Mouse (Mus musculus) liver, embryonic 13.5 days (tissue): ENCODE data around the gene Aicda. TPM values are rescaled to one million over a fixed set of nuclear protein-coding genes. Genes with fewer than 3 reads are reported as not detected.

Experiments used
- ATAC-seq: fragments of 200-750 bp; cut with Nextera tagmentation; 2 replicates; pipeline ENCODE4 v1.8.0; 2017; ENCODE audit warnings: low read depth, mild to moderate bottlenecking, moderate number of reproducible peaks, moderate library complexity
- DNase-seq: peaks from one replicate; pipeline ENCODE4 v3.0.0; 2022
- H3K27ac ChIP-seq: fragments of 300-500 bp; sonication (generic); 2 replicates; pipeline ENCODE4 v1.5.1; 2015; ENCODE audit warnings: moderate library complexity, mild to moderate bottlenecking, inconsistent platforms
- H3K27me3 ChIP-seq: fragments of 300-500 bp; sonication (generic); 2 replicates; pipeline ENCODE4 v1.6.1; 2015; ENCODE audit warnings: mild to moderate bottlenecking, inconsistent platforms
- H3K36me3 ChIP-seq: fragments of 300-500 bp; sonication (generic); 2 replicates; pipeline ENCODE4 v1.6.1; 2015; ENCODE audit warnings: mild to moderate bottlenecking, inconsistent platforms
- H3K4me1 ChIP-seq: fragments of 300-500 bp; sonication (generic); replicated peaks from 2 replicates; pipeline ENCODE4 v1.6.1; 2015; ENCODE audit warnings: inconsistent platforms
- H3K4me2 ChIP-seq: fragments of 300-500 bp; sonication (generic); 2 replicates; pipeline ENCODE4 v1.6.1; 2015; ENCODE audit warnings: inconsistent platforms, mild to moderate bottlenecking, moderate library complexity
- H3K4me3 ChIP-seq: fragments of 300-500 bp; sonication (generic); replicated peaks from 2 replicates; pipeline ENCODE4 v1.5.1; 2015; ENCODE audit warnings: mild to moderate bottlenecking, inconsistent platforms
- H3K9ac ChIP-seq: fragments of 300-500 bp; sonication (generic); 2 replicates; pipeline ENCODE4 v1.6.1; 2015; ENCODE audit warnings: mild to moderate bottlenecking, inconsistent platforms
- H3K9me3 ChIP-seq: fragments of 300-500 bp; sonication (generic); replicated peaks from 2 replicates; pipeline ENCODE4 v1.6.1; 2016; ENCODE audit warnings: inconsistent platforms
- WGBS: fragments of 180-500 bp; shearing (Covaris S2); methylation state at CpG from one replicate; pipeline ENCODE4 v1.1.7; 2015; ENCODE audit not compliant: insufficient replicate concordance; 5-methylcytosine and 5-hydroxymethylcytosine counted together
- polyA plus RNA-seq: library from polyadenylated mRNA; unstranded; fragments of >200 nt; fragmentation: Nextera tagmentation; extraction: Ambion mirVana; gene quantifications from 2 replicates; pipeline ENCODE4 v1.2.1, GENCODE M21; 2015

Gene Aicda
- polyA plus RNA-seq, 1 experiment from 2014 or later = not detected

DNA sequence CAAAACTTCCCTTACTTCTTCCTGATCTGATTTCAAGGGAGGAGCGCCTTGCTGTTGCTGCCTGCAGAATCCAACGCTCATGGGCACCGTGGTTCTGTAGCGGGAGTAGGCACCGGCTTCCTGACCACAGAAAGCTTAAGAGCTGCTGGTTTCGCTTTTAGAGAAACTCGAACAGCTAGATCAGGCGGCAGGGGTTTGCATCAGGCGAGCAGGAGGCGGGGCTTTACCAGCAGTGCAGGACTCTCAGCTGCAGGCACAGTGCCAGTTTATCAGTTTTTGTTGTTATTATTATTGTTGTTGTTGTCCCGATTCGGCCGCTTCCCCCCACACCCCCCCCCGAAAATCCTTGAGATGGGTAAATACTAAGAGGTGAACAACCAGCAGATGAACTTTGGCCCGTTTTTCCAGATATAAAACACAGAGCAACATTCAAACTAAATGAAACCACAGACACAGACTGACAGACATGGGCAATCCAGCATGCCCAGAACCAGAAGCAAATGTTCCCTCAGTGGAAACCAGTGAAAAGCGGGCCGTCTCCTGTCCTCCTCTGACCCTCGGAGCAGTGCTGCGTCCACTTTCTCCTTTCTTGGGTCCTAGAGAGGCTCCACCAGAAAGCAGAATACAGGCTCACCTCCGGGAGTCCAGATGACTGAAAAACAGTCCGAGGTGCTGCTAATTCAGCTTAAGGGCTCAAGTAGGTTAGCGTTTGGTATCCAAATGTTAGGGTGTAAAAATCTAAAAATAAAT lies 48.8 kb downstream of the Aicda start, which contains the start of gene Apobec1:
Apobec1 (minus strand) TSS at position 203 of the 750 bp plus-strand sequence.
- H3K4me2 ChIP-seq = peak within 1 kb of the TSS; percentile 75
- WGBS = 3% methylated on average over 22 of the region's 22 CpGs
- peaks cover 7% of the 10 kb centered on the region; the same call in 1 of the 2 replicates for H3K4me1 ChIP-seq
- no peaks in the 10 kb centered on the region for H3K27me3 ChIP-seq
- ATAC-seq = peak; percentile 91
- peak within 1 kb of the TSS; percentile 67 for H3K9ac ChIP-seq
- H3K4me3 ChIP-seq = peak within 1 kb of the TSS; percentile 63
- H3K36me3 ChIP-seq = no peaks in the 10 kb centered on the region
- peak within 1 kb of the TSS; percentile 63 for H3K27ac ChIP-seq
- peak; percentile 73 for DNase-seq
- no peaks in the 10 kb centered on the region for H3K9me3 ChIP-seq

DNA sequence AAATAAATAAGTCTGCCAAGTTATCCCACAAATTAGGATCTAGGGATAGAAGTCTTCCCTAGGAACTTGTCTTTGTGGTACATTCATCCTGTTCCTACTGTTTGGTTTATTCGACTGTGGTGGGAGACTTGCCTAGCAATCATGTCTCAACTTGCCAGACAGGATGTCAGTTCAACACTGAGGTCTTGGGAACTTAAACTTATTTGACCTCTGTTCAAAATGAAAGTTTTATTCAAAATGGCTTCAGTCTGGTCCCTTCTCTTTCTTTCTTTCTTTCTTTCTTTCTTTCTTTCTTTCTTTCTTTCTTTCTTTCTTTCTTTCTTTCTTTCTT lies 49.4 kb downstream of the Aicda start:
- Histone ChIP-seq H3K9me3 (no peaks in the 10 kb centered on the region), H3K36me3 (no peaks in the 10 kb centered on the region), H3K4me3 (peak overlapping the region; percentile 63), H3K27me3 (no peaks in the 10 kb centered on the region), H3K4me1 (peaks cover 7% of the 10 kb centered on the region; the same call in 1 of the 2 replicates), H3K27ac (peak overlapping the region; percentile 63; the same call in 1 of the 2 replicates), H3K4me2 (peak overlapping the region; percentile 75), H3K9ac (peak overlapping the region; percentile 67)
- 3% methylated on average over 1 of the region's 1 CpGs for WGBS
- ATAC-seq (no peak), DNase-seq (no peak)

DNA sequence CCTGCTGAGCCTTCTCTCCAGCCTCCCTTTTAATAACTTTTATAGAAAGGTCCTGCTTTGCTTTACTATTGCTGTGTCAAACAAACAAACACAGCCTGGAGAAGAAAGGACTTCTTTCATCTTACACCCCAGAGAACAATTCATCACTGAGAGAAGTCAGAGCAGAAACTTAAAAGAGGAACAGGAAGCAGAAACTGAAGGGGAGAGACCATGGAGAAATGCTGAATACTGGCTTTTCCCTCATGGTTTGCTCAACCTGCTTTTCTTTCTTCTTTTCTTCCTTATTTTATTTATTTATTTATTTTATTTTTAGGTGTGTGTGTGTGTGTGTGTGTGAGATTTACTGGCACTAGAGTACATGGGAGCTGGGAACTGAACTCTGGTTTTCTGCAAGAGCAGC lies 50.7 kb downstream of the Aicda start:
- Histone ChIP-seq H3K9me3 (no peaks in the 10 kb centered on the region), H3K27ac (peak overlapping the region; percentile 29; the same call in 1 of the 2 replicates), H3K4me3 (no peak overlapping the region), H3K36me3 (no peaks in the 10 kb centered on the region), H3K4me1 (peaks cover 13% of the 10 kb centered on the region), H3K27me3 (no peaks in the 10 kb centered on the region), H3K9ac (no peak overlapping the region), H3K4me2 (no peak overlapping the region)
- DNase-seq (no peak), ATAC-seq (no peak)

DNA sequence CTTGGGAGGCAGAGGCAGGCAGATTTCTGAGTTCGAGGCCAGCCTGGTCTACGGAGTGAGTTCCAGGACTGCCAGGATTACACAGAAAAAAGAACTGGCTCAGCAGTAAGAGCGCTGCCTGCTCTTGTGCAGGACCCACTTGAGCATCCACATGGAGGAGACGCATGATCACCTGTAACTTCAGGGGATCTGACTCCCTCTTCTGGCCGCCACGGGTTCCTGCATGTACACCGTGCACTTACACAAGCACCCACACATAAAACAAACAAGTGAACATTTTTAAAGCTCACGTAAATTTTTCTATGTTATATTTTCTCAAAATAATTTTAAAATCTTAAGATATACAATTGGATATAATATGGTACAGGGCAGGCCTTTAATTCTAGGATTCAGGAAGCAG lies 51.9 kb downstream of the Aicda start:
- H3K27me3 ChIP-seq = no peaks in the 10 kb centered on the region
- DNase-seq = no peak
- no peak overlapping the region for H3K4me2 ChIP-seq
- H3K27ac ChIP-seq = no peak overlapping the region
- H3K36me3 ChIP-seq = no peaks in the 10 kb centered on the region
- WGBS = 71% methylated on average over 8 of the region's 8 CpGs
- no peak overlapping the region for H3K9ac ChIP-seq
- H3K4me1 ChIP-seq = peaks cover 21% of the 10 kb centered on the region
- no peaks in the 10 kb centered on the region for H3K9me3 ChIP-seq
- no peak for ATAC-seq
- H3K4me3 ChIP-seq = no peak overlapping the region

DNA sequence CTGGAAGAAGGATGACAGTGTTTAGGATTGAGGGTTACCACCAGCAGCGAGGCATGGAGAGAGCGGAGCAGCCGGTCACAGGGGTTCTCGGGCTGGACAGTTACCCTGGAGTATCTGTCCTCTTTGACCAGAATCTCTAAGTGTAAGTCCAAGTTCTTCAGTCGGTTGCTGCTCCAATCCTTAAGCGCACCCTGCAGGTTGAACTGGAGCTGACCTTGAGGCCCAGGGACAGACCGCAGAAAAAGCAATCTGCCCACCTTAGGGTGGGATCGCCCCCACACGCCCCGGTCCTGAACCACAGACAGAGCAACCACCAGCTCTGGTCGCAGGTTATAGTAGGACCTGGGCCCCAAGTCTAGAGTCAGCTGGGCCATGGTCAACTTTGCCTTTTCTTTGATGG lies 53.1 kb downstream of the Aicda start:
- no peaks in the 10 kb centered on the region for H3K27me3 ChIP-seq
- H3K9me3 ChIP-seq = no peaks in the 10 kb centered on the region
- no peaks in the 10 kb centered on the region for H3K36me3 ChIP-seq
- H3K4me1 ChIP-seq = peaks cover 21% of the 10 kb centered on the region
- no peak overlapping the region for H3K4me2 ChIP-seq
- H3K27ac ChIP-seq = no peak overlapping the region
- ATAC-seq (no peak), DNase-seq (no peak)
- WGBS = 82% methylated on average over 11 of the region's 11 CpGs
- H3K9ac ChIP-seq = no peak overlapping the region
- no peak overlapping the region for H3K4me3 ChIP-seq

DNA sequence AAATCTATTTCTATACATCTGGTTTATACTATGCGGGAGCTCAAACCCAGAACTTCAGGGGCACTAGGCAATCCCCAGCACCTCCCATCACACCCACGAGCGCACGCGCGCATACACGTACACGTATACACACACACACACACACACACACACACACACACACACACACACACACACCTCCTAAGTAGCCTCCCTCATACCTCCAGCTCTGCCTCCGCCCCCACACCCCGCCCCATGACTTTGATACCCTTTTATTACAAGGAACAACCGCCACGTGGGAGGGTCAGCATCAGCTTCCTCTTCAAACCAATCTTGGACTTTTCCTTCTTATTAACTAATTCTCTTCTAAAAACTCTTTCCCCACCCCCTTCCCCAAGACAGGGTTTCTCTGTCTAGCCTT lies 54.1 kb downstream of the Aicda start:
- H3K4me2 ChIP-seq = no peak overlapping the region
- H3K4me1 ChIP-seq = peaks cover 19% of the 10 kb centered on the region
- H3K9ac ChIP-seq = no peak overlapping the region
- no peaks in the 10 kb centered on the region for H3K36me3 ChIP-seq
- H3K27ac ChIP-seq = no peak overlapping the region
- H3K27me3 ChIP-seq = no peaks in the 10 kb centered on the region
- DNase-seq (no peak), ATAC-seq (no peak)
- H3K4me3 ChIP-seq = no peak overlapping the region
- no peaks in the 10 kb centered on the region for H3K9me3 ChIP-seq
- WGBS = 74% methylated on average over 12 of the region's 12 CpGs

DNA sequence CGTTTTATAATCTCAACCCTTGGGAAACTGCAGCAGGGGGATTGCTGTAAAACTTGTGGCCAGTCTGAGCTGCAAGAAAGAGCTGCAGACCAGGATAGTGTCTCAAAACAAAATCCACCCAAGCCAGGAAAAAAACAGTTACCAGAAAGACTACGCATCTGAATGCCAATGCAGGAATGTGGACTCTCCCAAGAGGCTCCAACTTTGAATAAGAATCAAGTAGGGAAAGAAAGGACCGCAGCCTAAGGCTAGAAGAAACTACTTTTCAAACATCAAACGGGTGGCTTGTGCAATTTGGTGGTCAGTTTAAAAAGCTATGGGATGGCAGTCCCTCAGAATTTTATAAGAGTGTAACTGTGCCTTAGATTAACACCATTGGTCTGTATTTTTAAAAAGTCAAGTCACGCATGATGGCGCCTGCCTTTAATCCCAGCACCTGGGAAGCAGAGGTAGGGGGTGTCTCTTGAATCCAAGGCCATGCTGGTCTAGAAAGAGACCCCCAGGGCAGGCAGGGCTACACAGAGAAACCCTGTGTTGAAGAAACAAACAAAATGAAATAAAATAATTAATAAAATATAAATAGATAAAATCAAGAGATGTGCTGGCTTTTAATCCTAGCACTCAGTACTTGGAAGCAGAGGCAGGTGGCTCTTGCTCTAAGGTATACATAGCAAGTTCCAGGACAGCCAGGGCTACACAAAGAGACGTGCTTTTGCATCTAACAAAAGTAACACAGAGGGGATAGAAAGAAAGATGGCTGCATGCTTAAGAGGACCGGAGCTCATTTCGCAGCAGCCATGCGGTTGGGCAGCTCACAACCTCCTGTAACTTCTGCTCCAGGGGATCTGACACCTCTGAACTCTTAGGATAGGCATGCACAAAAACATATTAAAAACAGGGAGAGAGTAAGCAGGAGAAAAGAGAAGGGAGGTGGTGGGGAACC lies 55.1 kb downstream of the Aicda start:
- WGBS = 64% methylated on average over 10 of the region's 10 CpGs
- Histone ChIP-seq H3K27me3 (no peaks in the 10 kb centered on the region), H3K4me2 (peak overlapping the region; percentile 66), H3K36me3 (no peaks in the 10 kb centered on the region), H3K27ac (no peak overlapping the region), H3K4me3 (peak overlapping the region; percentile 35; the same call in 1 of the 2 replicates), H3K9ac (peak overlapping the region; percentile 55), H3K4me1 (peaks cover 15% of the 10 kb centered on the region), H3K9me3 (no peaks in the 10 kb centered on the region)
- DNase-seq (no peak), ATAC-seq (no peak)

DNA sequence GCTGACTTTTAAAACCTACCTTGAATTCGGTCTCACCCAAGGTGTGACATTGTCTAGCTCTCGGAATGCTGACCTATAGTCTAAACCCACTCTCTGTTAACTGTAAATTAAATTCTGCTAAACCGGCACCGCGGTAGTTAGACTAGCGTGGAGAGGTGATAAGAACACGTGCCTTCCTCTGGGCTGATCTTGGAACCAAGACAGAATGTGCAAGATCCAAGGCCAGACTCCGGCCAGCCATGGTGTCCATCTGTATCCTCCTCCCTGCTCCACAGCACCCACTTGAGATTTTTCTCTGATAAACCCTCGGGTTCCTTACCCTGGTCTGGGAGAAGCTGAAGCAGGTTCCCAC lies 55.8 kb downstream of the Aicda start:
- Histone ChIP-seq H3K27me3 (no peaks in the 10 kb centered on the region), H3K27ac (no peak overlapping the region), H3K36me3 (no peaks in the 10 kb centered on the region), H3K9ac (peak overlapping the region; percentile 55), H3K9me3 (no peaks in the 10 kb centered on the region), H3K4me2 (peak overlapping the region; percentile 66), H3K4me1 (peaks cover 13% of the 10 kb centered on the region), H3K4me3 (peak overlapping the region; percentile 35)
- WGBS = 17% methylated on average over 9 of the region's 9 CpGs
- ATAC-seq (peak; percentile 63), DNase-seq (no peak)

DNA sequence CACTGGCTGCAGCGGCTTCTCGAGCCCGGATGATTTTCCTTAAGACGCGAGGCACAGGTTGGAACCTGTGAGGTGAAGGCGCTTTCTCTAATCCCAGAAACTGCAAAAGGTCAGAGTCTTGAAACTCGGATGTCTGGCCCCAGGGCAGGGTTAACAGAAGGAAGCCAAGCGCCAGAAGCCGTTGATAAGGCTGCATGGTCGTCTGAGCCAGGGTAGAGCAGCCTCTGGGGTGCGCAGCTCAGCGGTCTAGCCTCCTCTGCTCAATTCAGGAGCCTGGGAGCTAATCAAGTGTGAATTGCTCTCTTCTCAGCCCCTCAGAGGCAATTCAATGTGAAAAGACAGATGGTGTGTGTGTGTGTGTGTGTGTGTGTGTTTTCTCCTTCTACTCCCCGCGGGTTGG lies 56.2 kb downstream of the Aicda start, which contains the start of gene Gdf3:
Gdf3 (minus strand) TSS at position 317 of the 400 bp plus-strand sequence.
- H3K4me3 ChIP-seq = peak within 1 kb of the TSS; percentile 35
- H3K4me2 ChIP-seq = peak within 1 kb of the TSS; percentile 66
- no peaks in the 10 kb centered on the region for H3K27me3 ChIP-seq
- H3K36me3 ChIP-seq = no peaks in the 10 kb centered on the region
- DNase-seq = peak; percentile 47
- H3K9ac ChIP-seq = peak within 1 kb of the TSS; percentile 55
- 15% methylated on average over 14 of the region's 14 CpGs for WGBS
- H3K27ac ChIP-seq = no peak within 1 kb of the TSS
- H3K4me1 ChIP-seq = peaks cover 13% of the 10 kb centered on the region
- ATAC-seq = peak; percentile 88
- no peaks in the 10 kb centered on the region for H3K9me3 ChIP-seq

DNA sequence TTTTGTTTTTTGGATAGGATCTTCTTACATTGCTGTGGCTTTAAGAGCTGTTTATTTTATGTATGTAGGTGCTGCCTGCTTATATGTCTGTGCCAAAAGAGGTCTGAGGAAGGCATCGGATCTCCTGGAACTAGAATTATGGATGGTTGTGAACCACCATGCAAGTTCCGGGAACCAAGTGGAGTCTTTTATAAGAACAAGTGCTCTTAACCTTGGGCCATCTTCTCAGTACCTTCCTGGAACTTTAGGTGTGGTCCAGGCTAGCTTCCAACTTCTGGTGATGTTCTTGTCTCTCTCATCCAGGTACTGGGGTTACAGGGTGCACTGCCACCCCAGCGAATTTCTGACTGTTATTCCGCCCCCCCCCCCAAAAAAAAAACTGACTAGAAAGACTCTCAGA lies 58.8 kb downstream of the Aicda start:
- H3K27me3 ChIP-seq = no peaks in the 10 kb centered on the region
- no peaks in the 10 kb centered on the region for H3K9me3 ChIP-seq
- no peak for DNase-seq
- no peak overlapping the region for H3K4me2 ChIP-seq
- H3K9ac ChIP-seq = no peak overlapping the region
- no peak overlapping the region for H3K4me3 ChIP-seq
- 54% methylated on average over 4 of the region's 4 CpGs for WGBS
- no peaks in the 10 kb centered on the region for H3K36me3 ChIP-seq
- ATAC-seq = no peak
- peaks cover 13% of the 10 kb centered on the region for H3K4me1 ChIP-seq
- no peak overlapping the region for H3K27ac ChIP-seq
